Mouse (Mus musculus) testis, adult 2 months (tissue): ENCODE measurements around the gene Cpm.

Source experiments
- CTCF ChIP-seq: fragments of 200-500 bp; IDR thresholded peaks from 2 replicates; pipeline ENCODE4 v1.5.1; 2012; ENCODE audit warnings: low read depth, mild to moderate bottlenecking, inconsistent platforms, low read length, moderate library complexity; ENCODE audit not compliant: control insufficient read depth, insufficient read depth, insufficient replicate concordance
- POLR2A ChIP-seq: fragments of 200-500 bp; IDR thresholded peaks from 2 replicates; pipeline ENCODE4 v1.6.1; 2012; ENCODE audit warnings: low read depth, mild to moderate bottlenecking, inconsistent platforms, low read length, moderate library complexity; ENCODE audit not compliant: control insufficient read depth

- TF ChIP-seq POLR2A, result no peak
- no peak for TF ChIP-seq CTCF
Measured at GRCm38 (mm10) chr10:117675096-117676035, 46.1 kb downstream of the Cpm start.
